Mouse (Mus musculus) testis, adult 2 months (tissue): ENCODE measurements around the gene Naglu. TPM values are rescaled to one million over a fixed set of nuclear protein-coding genes. Genes with fewer than 3 reads are reported as not detected.

Experiments used
- H3K27ac ChIP-seq: fragments of 200-500 bp; 2 replicates; pipeline ENCODE4 v1.5.1; 2012; ENCODE audit warnings: low read depth, low read length; ENCODE audit not compliant: control insufficient read depth, insufficient read depth
- H3K27me3 ChIP-seq: fragments of 200-500 bp; 2 replicates; pipeline ENCODE4 v1.6.1; 2012; ENCODE audit warnings: mild to moderate bottlenecking, low read length, moderate library complexity; ENCODE audit not compliant: control insufficient read depth, insufficient read depth
- H3K36me3 ChIP-seq: fragments of 200-500 bp; 2 replicates; pipeline ENCODE4 v1.6.1; 2012; ENCODE audit warnings: mild to moderate bottlenecking, low read length; ENCODE audit not compliant: control insufficient read depth, insufficient read depth
- H3K4me1 ChIP-seq: fragments of 200-500 bp; 2 replicates; pipeline ENCODE4 v1.6.1; 2012; ENCODE audit warnings: low read length; ENCODE audit not compliant: control insufficient read depth, insufficient read depth
- H3K4me3 ChIP-seq: fragments of 200-500 bp; 2 replicates; pipeline ENCODE4 v1.5.1; 2012; ENCODE audit warnings: low read depth, mild to moderate bottlenecking, low read length, moderate library complexity, mixed read lengths; ENCODE audit not compliant: control insufficient read depth
- CTCF ChIP-seq: fragments of 200-500 bp; IDR thresholded peaks from 2 replicates; pipeline ENCODE4 v1.5.1; 2012; ENCODE audit warnings: low read depth, mild to moderate bottlenecking, inconsistent platforms, low read length, moderate library complexity; ENCODE audit not compliant: control insufficient read depth, insufficient read depth, insufficient replicate concordance
- POLR2A ChIP-seq: fragments of 200-500 bp; IDR thresholded peaks from 2 replicates; pipeline ENCODE4 v1.6.1; 2012; ENCODE audit warnings: low read depth, mild to moderate bottlenecking, inconsistent platforms, low read length, moderate library complexity; ENCODE audit not compliant: control insufficient read depth
- polyA plus RNA-seq: library from polyadenylated mRNA; depleted of rRNA; stranded (reverse); fragments of >200 nt; gene quantifications from 2 replicates; pipeline ENCODE4 v1.2.3, GENCODE M21; 2012

Gene Naglu
- polyA plus RNA-seq, 1 experiment, result 46.2 TPM

DNA sequence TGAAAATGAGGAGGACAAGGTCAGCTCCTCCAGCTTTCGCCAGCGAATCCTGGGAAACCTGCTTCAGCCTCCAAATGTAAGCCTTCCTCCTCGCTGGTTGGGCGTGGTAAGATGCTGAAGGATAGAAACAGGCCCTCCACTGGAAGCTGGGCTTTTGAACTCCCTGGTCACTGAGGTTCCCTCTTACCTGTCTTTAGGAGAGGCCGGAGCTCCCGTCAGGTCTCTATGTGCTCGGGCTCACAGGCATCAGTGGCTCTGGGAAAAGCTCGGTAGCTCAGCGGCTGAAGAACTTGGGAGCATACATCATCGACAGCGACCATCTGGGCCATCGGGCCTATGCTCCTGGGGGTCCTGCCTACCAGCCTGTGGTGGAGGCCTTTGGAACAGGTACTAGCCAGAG, 15.0 kb downstream of the Naglu start:
- no peak for TF ChIP-seq CTCF
- TF ChIP-seq POLR2A, result no peak
- Histone ChIP-seq H3K27ac (no peak overlapping the region), H3K4me1 (peaks cover 16% of the 10 kb centered on the region), H3K4me3 (no peak overlapping the region), H3K27me3 (no peaks in the 10 kb centered on the region), H3K36me3 (no peaks in the 10 kb centered on the region)

DNA sequence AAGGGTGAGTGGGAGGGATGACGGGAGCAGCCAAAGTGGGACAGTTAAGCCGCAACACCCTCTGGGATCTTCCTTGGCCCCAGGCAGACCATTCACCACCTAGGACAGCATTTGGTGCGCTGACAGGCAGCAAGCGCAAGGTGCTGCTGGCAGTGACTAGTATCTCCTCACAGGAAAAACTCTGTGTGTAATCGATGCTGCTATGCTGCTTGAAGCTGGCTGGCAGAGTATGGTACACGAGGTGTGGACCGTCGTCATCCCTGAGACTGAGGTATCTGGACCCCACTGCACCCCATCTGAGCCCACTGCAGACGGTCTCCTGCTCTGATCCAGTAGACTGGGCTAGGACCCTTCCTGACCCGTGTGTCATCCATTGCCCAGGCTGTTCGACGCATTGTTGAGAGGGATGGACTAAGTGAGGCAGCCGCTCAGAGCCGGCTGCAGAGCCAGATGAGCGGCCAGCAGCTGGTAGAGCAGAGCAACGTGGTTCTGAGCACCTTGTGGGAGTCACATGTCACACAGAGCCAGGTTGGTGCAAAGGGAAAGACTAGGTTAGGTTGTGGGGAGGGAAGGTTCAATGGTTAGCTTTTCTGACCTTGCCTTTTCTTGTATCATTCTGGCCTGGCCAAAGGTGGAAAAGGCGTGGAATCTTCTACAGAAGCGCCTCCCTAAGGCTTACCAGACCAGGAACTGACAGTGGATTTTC, 16.0 kb downstream of the Naglu start:
- no peaks in the 10 kb centered on the region for H3K27me3 ChIP-seq
- no peak overlapping the region for H3K4me3 ChIP-seq
- H3K36me3 ChIP-seq, result no peaks in the 10 kb centered on the region
- TF ChIP-seq POLR2A (no peak), CTCF (no peak)
- H3K27ac ChIP-seq, result no peak overlapping the region
- H3K4me1 ChIP-seq, result peaks cover 15% of the 10 kb centered on the region

DNA sequence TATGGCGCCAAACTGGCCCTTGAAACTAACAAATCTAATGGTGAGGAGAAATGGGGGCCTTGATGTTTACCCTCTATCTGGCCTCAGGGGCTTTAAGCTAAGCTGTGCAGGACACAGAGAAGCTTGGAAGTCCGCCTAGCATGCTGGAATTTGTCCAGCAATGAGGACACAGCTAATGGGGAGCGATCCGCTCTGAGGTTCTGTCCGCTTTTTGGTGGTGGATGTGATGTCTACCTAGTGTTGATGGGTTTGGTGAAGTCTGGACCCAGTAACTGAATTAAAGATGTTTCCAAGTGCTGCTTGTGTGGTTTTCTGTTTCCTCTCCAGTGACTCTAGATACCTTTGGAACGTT, 16.5 kb downstream of the Naglu start:
- 0 out of 2 replicates have a peak overlapping the region, but pooled peaks have one; percentile 65 for H3K27ac ChIP-seq
- peaks cover 15% of the 10 kb centered on the region for H3K4me1 ChIP-seq
- no peak for TF ChIP-seq CTCF
- no peak overlapping the region for H3K4me3 ChIP-seq
- no peaks in the 10 kb centered on the region for H3K27me3 ChIP-seq
- H3K36me3 ChIP-seq, result no peaks in the 10 kb centered on the region; the same call in 1 of the 2 replicates

DNA sequence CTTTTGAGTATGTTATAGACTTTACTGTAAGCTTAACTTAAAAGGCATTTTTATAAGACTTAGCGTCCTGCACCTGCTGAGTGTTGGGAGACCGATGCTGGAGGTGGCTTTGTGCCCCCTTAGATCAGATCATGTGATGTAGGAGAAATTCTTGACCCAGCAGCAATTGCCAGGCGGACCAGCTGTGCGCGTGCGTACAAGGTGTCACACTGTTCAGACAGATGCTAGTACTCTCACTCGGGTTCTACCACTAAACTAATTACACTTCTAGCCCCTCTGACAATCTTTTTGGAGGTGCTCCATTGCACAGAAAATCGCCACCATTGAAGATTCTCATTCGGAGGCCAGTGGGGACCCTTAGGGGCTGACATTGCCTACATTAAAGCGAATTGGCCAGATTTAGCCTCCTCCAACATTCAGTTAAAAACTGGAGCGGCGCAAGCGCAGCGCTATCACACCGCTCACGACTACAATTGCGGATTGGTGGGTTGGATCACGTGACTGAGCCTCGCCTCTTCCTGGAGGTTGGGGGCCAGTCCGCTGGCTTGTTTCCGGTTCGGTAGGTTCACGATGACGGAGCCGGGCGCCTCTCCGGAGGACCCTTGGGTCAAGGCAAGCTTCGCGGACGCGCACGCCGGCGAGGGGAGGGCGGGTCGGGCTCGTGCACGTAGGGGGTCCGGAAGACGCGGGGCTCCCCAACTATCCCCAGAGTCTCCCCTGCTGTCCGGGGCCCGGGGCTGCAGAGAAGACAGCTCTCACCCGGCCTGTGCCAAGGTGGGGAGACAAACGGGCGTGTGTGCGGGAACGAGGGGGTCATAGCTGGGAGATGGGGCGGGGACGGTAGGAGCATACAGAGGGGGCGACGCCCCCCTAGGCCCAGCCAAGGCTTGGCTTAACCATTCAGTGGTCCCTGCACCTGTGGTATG, 17.2 kb downstream of the Naglu start, which contains the start of gene Mlx:
Gene Mlx, plus strand, starts transcription at position 522 of the 926 bp plus-strand sequence.
- Histone ChIP-seq H3K36me3 (no peaks in the 10 kb centered on the region; the same call in 1 of the 2 replicates), H3K27me3 (no peaks in the 10 kb centered on the region), H3K4me1 (peaks cover 15% of the 10 kb centered on the region), H3K4me3 (peak within 1 kb of the TSS; percentile 49), H3K27ac (peak within 1 kb of the TSS; percentile 65)
- peak; percentile 73 for TF ChIP-seq POLR2A
- no peak for TF ChIP-seq CTCF

DNA sequence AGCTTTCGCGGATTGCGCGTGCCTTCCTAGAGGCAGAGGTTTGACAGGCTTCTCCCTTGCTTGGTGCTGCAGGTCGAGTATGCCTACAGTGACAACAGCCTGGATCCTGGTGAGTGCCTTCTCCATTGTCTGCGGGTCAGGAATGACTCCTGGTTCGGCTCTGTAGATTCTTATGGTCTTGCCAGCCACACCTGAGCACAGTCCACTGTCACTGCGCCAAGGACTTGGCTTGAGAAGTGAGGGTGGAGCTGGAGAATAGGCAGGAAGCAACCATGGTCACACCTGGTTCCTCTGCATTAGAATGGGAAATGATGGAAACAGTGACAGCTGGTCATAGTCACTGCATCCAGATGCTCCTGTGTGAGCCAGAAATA, 17.9 kb downstream of the Naglu start:
- Histone ChIP-seq H3K27me3 (no peaks in the 10 kb centered on the region), H3K4me1 (peaks cover 15% of the 10 kb centered on the region), H3K36me3 (peaks cover 5% of the 10 kb centered on the region), H3K4me3 (peak overlapping the region; percentile 49), H3K27ac (no peak overlapping the region)
- TF ChIP-seq POLR2A (no peak), CTCF (no peak)

DNA sequence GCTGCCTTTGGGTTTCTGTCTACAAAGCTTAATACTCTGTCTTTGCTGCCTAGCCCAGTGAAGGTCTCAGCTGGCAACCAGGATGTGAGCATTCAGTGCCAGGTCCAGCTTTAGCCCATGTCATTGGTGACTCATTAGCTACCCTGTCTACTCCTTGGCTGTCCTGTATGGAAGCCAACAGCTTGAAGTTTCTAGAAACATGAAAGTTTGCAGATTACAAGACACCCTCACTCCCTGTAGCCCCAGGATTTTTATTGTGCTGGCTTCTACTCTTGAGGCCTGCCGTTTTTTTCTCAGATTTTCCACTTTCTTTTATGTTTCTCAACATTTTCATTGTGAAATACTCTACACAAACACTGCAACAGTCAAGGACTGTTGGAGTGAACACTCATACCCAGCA, 20.1 kb downstream of the Naglu start:
- no peaks in the 10 kb centered on the region for H3K27me3 ChIP-seq
- peaks cover 9% of the 10 kb centered on the region for H3K36me3 ChIP-seq
- no peak overlapping the region for H3K4me3 ChIP-seq
- H3K4me1 ChIP-seq, result peaks cover 8% of the 10 kb centered on the region
- TF ChIP-seq CTCF (no peak), POLR2A (no peak)
- H3K27ac ChIP-seq, result no peak overlapping the region

DNA sequence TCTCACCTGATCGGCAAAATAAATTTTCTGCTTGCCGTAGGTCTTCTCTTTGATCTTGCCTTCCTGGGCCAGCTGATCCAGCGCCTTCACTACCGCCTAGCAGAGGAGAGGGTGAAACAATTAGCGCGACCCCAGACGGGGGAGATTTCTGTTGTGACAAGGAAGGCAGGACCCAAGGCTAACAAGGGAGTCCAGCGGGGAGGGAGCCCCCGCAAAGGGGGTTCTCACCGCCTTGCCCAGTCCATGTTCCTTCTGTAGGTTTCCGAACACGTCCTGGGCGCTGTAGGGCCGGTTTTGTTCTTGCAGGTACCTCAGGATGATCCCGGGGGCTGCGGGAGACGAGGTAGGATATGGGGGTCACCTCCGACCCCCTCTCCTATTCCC, 25.1 kb downstream of the Naglu start:
- H3K36me3 ChIP-seq, result peaks cover 9% of the 10 kb centered on the region
- TF ChIP-seq CTCF (no peak), POLR2A (no peak)
- H3K27me3 ChIP-seq, result no peaks in the 10 kb centered on the region

More for the DNA sequence above, 25.1 kb downstream of the Naglu start:
- Histone ChIP-seq H3K4me3 (peak overlapping the region; percentile 97), H3K27ac (peak overlapping the region; percentile 69), H3K4me1 (no peaks in the 10 kb centered on the region; the same call in none of the 2 replicates)
